Mouse (Mus musculus): ENCODE data around the gene Coq10a.
A peak's percentile ranks its signal among the peaks of the same experiment; 100 is the strongest.

The Coq10a gene

DNA sequence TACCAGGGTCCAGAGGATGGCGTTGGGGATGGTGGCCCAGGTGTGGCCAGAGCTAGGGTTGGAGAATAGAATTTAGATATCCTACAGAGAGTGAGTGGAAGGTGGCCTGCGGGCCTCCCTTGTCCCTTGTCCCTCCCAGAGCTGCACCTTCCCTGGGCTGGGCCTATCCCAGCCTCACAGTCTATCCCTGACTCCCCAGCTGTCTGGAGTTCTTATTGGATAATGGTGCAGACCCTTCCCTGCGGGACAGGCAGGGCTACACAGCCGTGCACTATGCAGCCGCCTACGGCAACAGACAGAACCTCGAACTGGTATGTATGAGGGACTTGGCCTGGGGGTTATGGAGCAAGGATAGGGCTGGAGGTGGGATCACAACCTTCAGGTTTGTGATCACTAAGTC, 17.1 kb upstream of the Coq10a start:
- no peak for DNase-seq (ENCODE audit: low spot score)

GRCm38 (mm10) chr10:128382482-128382881, 13.7 kb upstream of the Coq10a start:
- no peak for DNase-seq (ENCODE audit: low spot score)

DNA sequence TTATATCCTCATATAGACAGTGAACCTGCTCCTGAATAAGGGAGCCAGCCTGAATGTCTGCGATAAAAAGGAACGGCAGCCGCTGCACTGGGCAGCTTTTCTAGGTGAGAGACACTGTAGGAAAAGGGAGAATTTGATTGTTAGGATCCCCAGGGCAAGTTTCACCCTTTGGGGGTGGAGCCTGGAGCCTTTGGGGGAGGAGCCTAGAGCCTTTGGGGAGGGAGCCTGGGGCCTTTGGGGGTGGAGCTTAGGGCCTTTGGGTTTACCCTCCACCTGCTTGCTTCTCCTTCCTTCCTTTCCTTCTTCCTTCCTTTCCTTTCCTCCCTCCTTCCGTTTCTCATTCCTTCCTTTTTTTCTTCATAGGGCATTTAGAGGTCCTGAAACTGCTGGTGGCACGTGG, 11.8 kb upstream of the Coq10a start:
- peak; percentile 34 for DNase-seq (ENCODE audit: low spot score)

GRCm38 (mm10) chr10:128379260-128379659, 10.5 kb upstream of the Coq10a start:
- no peak for DNase-seq (ENCODE audit: low spot score)

DNA sequence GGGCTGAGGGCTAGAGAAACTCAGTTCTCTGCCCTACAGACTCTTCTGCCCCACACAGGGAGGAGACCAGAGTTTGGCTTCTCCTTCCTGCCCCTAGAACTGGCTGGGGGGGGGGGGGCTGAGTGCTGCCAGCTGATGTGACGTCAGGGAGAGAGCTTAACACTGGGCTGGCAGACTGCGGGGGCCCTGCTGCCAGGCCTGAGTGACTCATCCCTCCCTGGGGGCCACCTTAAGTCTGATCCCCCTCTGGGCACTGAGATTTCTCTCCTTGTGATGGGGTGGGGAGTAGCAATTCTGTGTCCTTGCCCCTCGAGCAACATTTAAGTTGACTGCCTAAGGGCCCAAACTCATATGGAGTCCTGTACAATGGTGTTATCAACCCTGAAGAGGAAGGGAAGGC, 9.7 kb upstream of the Coq10a start:
- no peak for DNase-seq (ENCODE audit: low spot score)

GRCm38 (mm10) chr10:128377940-128378448, 9.2 kb upstream of the Coq10a start:
- DNase-seq (ENCODE audit: low spot score) = no peak

DNA sequence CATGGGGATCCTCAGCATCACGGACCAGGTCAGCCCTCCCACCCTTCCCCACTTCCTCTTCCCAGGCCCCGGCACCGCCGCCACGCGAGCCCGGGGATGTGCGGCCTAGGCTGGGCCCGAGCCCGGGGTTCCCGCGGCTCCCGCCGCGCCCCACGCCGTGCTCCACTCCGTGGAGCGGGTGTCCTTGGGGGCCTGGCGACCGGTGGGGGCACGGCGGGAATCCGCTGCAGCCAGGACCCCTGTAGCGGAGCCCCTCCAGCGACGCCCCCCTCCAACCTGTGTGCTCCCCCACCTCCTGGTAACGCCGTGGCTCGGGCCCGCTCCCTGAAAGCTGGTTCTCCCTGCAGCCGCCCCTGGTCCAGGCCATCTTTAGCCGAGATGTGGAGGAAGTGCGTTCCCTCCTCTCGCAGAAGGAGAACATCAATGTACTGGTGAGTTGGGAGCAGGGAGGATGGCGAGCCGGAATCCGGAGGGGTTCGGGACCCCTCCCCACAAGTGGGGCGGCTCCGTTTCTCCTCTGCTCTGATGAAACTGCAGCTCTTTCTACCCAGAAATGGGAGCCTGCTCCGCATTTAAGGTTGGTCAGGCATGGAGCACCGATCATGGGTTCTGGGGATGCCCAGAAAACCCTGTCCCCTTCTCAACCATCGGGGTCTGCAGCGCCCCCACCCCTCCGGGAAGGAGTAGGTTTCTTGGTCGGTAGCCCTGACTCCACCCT, 8.6 kb upstream of the Coq10a start:
- DNase-seq (ENCODE audit: low spot score) = peak; percentile 32

- DNase-seq (ENCODE audit: low spot score) = peak; percentile 70
These were observed 7.8 kb upstream of the Coq10a start, which contains the start of gene Ankrd52 for GRCm38 (mm10) chr10:128376455-128377211. Gene Ankrd52, plus strand, starts transcription at chr10:128377115.

- no peak for DNase-seq (ENCODE audit: low spot score)
These were observed 7.3 kb upstream of the Coq10a start for GRCm38 (mm10) chr10:128376099-128376454.

DNA sequence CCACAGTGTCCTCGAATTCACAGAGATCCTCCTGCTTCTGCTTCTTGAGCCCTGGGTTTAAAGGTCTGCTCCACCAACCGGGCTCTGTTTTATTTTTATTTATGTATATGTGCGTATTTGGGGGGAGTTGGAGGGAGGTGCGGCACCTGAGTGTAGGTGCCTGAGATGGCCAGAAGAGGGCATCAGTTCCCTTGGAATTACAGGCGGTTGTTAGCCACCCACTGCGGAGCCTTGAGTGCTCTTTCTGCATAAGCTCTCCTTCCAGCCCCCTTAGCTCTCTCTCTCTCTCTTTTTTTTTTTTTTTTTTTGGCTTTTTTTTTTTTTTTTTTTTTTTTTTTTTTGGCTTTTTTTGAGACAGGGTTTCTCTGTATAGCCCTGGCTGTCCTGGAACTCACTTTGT, 5.6 kb upstream of the Coq10a start:
- no peak for DNase-seq (ENCODE audit: low spot score)

DNA sequence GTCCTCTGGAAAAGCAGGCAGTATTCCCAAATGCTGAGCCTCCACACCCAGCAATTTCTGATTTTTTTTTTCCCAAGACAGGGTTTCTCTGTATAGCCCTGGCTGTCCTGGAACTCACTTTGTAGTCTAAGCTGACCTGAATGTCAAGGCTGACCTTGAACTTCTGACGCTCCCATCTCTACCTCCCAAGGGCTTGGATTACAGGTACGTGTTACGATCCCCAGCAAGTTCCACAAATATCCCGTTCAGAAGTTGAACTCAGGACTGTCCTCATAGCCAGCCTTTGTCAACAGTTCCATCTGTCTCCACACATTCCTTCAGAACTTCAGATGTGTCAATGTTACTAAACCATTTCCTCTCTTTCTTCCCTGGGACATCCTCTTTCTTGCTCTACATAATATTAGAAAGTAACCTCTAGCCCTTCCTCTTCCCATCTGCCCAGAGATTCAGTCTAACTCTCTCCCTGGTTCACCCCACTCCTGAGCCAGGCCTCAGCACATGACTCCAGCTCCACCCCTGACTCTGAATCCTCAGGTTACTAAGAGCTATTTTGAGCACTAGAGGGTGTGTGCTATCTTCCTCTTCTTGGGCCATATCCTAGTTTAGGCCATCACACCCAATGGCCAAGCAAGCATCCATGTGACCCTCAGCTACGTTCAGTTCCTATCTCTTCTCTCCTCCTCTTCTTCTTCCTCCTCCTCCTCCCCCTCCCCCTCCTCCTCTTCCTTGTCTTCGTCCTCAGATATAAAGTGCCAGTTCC, 4.4 kb upstream of the Coq10a start:
- DNase-seq (ENCODE audit: low spot score) = peak; percentile 37

GRCm38 (mm10) chr10:128372142-128372541, 3.3 kb upstream of the Coq10a start:
- DNase-seq (ENCODE audit: low spot score) = no peak

DNA sequence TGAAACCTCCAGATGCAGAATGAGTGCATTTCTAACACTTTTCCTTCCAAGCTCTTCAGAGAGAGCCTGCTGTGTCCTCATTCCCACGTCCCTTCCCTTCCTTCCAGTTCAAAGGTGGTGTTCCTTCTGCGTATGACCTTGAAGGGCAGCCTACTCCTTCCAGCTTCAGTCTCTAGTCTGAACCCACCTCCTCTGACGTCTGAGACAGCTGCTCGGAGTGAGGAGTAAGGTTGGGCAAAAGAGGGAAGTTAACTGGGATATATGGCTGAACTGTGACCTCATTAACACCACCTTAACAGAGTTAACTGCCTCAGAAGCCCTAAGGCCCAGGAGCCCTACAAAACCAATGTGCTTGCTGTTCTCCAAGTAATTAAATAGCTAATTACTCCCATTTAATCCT, 1.8 kb upstream of the Coq10a start:
- no peak for DNase-seq (ENCODE audit: low spot score)

- DNase-seq (ENCODE audit: low spot score) = no peak
These were observed 1.2 kb upstream of the Coq10a start for GRCm38 (mm10) chr10:128370021-128370420.

- no peak for DNase-seq (ENCODE audit: low spot score)
These were observed 802 bp upstream of the Coq10a start for GRCm38 (mm10) chr10:128369599-128369998.

- no peak for DNase-seq (ENCODE audit: low spot score)
These were observed 384 bp upstream of the Coq10a start for GRCm38 (mm10) chr10:128369218-128369543.

- DNase-seq (ENCODE audit: low spot score) = no peak
These were observed 847 bp downstream of the Coq10a start for GRCm38 (mm10) chr10:128367899-128368401.

DNA sequence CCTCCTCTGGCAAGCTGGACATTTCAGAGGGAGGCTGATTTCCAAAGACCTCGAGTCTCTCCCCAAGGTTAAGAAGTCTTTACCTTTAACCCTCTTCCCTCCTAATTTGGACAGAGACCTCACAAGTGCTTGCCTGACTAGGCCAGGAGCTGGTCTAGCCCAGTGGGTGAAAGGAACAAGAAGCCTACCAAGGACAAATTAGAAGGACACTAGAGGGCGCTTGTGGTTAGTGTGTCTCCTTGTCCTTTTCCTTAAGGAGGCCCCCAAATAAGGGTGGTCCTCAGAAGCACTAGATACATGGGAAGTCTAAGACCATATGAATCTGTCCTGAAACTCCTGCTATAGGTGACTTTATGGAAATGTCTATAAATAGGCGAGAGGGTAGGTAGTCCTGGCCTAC, 6.2 kb downstream of the Coq10a start:
- peak; percentile 57 for DNase-seq (ENCODE audit: low spot score)

DNA sequence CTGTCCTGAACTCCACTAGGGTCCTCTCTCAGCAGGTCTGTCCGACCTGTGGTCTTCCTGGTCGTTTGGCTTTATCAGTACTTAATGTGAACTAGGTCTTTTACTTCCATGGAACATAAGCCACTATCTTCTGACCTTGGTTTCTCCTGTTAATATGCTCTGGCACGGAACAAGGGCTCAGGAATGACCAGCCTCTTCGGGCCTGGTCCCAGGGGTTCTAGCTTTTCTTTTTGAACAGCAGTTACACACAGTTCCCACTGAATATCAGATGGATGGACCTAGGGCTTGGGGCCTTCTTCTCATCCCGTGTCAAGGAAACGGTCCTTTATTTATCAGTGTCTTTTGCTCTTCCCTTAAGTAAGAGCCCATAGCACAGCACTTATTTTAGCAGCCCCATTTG, 7.0 kb downstream of the Coq10a start:
- no peak for DNase-seq (ENCODE audit: low spot score)

GRCm38 (mm10) chr10:128359226-128359625, 9.6 kb downstream of the Coq10a start:
- DNase-seq (ENCODE audit: low spot score) = no peak

- DNase-seq (ENCODE audit: low spot score) = peak; percentile 80
These were observed 10.0 kb downstream of the Coq10a start for GRCm38 (mm10) chr10:128358796-128359195.

- DNase-seq (ENCODE audit: low spot score) = no peak
These were observed 21.3 kb downstream of the Coq10a start for GRCm38 (mm10) chr10:128347541-128347940.

All from adipocyte (in vitro differentiated cells).